Mouse (Mus musculus) embryonic stem cell, embryonic (primary cell): ENCODE measurements at regions not wholly inside any gene's neighbourhood (a gene's known extent, or its start where the extent isn't known, plus 50 kb on each side); places are given as distances from the start of the nearest gene placed in this dataset.

Experiments used
- CTCF ChIA-PET, 4 experiments: fragments of 300-600 bp in 2 of 4; fragments of 350-600 bp in 2 of 4; sonication (Branson Sonifier 250); formaldehyde crosslinking; loops; one replicate each; lab custom pipeline; 2022; ENCODE audit warnings: inconsistent platforms in 2 of 4; lab: Charles Lee
- POLR2A ChIA-PET, 4 experiments: fragments of 300-600 bp in 2 of 4; fragments of 350-600 bp in 2 of 4; sonication (Branson Sonifier 250); formaldehyde crosslinking; loops; one replicate each; lab custom pipeline; 2022; ENCODE audit warnings: antibody characterized with exemption in 4 of 4, inconsistent platforms in 1 of 4; lab: Charles Lee

GRCm38 (mm10) chr13:52371986-52372385 lies 159.1 kb downstream of the Diras2 start:
- CTCF ChIA-PET: interaction anchor here in 1 of 4 experiments (1.2 kb wide), 1 partner anchor 90 kb away, joined by 3 read pairs; no protein-coding TSS in a partner anchor

DNA sequence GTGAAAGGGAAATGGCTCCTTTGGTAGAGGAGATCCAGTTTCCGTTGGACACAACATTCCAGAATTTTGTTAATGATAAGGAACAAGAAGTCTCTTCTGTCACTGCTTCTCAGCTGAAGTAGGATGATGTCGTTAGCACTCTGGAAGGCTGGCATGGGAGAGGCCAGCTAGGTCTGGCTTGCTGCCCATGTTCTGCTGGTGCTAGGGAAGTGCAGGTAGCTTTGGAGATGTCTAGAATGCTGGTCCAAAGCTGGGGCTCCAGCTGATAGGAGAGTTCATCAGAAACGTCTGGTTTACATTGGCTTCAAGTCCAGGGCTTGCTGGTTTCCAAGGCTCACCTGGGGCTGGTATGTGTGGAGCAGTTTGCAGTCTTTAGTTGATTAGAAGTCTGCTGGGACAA lies 156.3 kb downstream of the Diras2 start:
- CTCF ChIA-PET: no interaction called here

More at GRCm38 (mm10) chr13:52371986-52372385, 159.1 kb downstream of the Diras2 start:
- POLR2A ChIA-PET: no interaction called here

GRCm38 (mm10) chr13:52378236-52378635 lies 152.8 kb downstream of the Diras2 start:
- POLR2A ChIA-PET: interaction anchor here in 2 of 4 experiments (0.8 to 1.7 kb wide), 3 partner anchors 12 to 77 kb away, joined by 3 to 5 read pairs (median 3); no protein-coding TSS in a partner anchor
- CTCF ChIA-PET: interaction anchor here in 1 of 4 experiments (0.6 to 0.7 kb wide), 2 partner anchors 124 to 152 kb away, joined by 3 to 5 read pairs; no protein-coding TSS in a partner anchor

More for the DNA sequence above, 156.3 kb downstream of the Diras2 start:
- POLR2A ChIA-PET: interaction anchor here in 1 of 4 experiments (1.9 kb wide), 1 partner anchor 19 kb away, joined by 7 read pairs; no protein-coding TSS in a partner anchor

GRCm38 (mm10) chr13:52389271-52389670 lies 141.8 kb downstream of the Diras2 start:
- CTCF ChIA-PET: no interaction called here
- POLR2A ChIA-PET: interaction anchor here in 2 of 4 experiments (1.2 to 1.4 kb wide), 3 partner anchors 7 to 13 kb away, joined by 3 to 5 read pairs (median 3); no protein-coding TSS in a partner anchor

GRCm38 (mm10) chr13:52395786-52396185 lies 135.3 kb downstream of the Diras2 start:
- CTCF ChIA-PET: no interaction called here
- POLR2A ChIA-PET: interaction anchor here in 1 of 4 experiments (1.1 kb wide), 1 partner anchor 66 kb away, joined by 3 read pairs; no protein-coding TSS in a partner anchor

- ChIA-PET POLR2A (no interaction called here), CTCF (no interaction called here)
These were observed 132.7 kb downstream of the Diras2 start for GRCm38 (mm10) chr13:52398344-52398743.

DNA sequence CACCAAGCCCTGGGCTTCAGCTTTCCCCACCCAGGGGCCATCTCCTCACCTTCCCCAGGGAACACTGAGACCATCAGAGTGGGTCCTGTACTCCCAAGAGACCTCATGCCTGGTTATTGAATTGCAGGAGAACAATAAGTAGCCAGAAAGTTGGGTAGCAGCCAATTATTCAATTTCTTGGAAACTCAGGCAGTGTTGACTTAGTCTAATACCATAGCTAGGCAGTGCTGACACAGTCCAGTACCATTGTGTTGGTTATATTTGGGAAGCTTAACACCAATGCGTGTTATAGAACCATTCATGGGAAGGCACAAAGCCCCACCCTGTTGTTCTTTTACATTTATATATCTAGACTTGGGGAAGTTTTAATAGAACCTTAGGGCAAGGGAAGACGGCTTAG lies 131.9 kb downstream of the Diras2 start:
- CTCF ChIA-PET: no interaction called here
- POLR2A ChIA-PET: no interaction called here

DNA sequence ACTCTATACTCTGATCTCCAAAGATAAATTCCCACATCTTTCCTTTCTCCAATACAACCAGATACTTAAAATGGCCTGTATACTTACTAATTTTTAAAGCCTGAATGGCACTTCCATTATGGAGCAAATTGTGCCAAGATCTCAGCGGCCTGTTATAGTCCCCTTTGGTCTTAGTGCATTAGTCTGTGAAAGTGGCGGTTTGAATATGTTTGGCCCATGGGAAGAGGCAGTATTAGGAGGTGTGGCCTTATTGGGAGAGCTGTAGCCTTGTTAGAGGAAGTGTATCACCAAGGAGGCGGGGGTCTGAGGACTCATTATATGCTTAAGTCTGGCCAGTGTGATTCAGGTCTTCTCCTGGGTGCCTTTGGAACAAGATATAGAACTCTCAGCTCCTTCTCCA lies 127.3 kb downstream of the Diras2 start:
- CTCF ChIA-PET: interaction anchor here in 1 of 4 experiments (0.6 kb wide), 1 partner anchor 248 kb away, joined by 6 read pairs; no protein-coding TSS in a partner anchor
- POLR2A ChIA-PET: no interaction called here

DNA sequence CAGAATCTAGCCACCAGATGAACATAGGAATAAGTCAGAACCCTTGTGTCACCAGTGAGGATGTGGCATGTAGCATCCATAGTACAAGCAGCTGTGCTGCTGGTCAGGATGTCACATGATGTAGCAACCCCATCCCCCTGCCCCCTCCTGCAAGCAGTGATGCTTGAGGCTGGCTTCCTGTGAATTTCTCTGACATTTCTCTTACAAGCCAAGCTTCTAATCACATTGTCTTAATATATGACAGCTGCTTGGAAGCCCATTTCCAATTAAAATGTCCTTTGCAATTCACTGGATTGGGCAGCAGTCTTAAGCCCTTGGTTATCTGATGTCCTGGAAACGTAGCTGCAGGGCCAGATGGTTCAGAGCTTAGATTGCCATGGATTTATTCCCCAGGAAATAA lies 114.8 kb downstream of the Diras2 start:
- ChIA-PET POLR2A (no interaction called here), CTCF (no interaction called here)

DNA sequence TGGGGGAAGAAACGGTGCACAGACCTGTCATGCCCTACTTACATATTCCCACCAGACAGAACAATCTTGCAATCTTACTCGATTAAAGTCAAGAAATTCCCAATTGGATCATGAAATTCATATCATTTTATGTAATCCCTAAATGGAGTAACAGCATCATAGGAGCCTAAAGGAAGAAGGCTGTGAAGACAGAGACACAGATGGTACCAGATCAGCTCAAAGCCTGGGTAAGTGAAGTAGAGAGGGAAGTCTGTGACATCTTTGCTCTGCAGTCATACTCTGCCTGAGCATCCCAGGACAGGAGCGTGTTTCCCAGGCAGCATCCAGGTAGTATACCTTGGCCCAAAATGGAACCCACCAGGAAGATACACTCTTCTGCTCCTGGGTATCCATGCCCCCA lies 108.6 kb downstream of the Diras2 start:
- POLR2A ChIA-PET: interaction anchor here in 1 of 4 experiments (0.6 kb wide), 1 partner anchor 140 kb away, joined by 3 read pairs; no protein-coding TSS in a partner anchor
- CTCF ChIA-PET: no interaction called here

- POLR2A ChIA-PET: interaction anchor here in 1 of 4 experiments (0.8 kb wide), 1 partner anchor 122 kb away, joined by 3 read pairs; no protein-coding TSS in a partner anchor
- CTCF ChIA-PET: no interaction called here
These were observed 102.6 kb downstream of the Diras2 start for GRCm38 (mm10) chr13:52428527-52428926.

- ChIA-PET POLR2A (interaction anchor here in 1 of 4 experiments (0.6 kb wide), 1 partner anchor 113 kb away, joined by 3 read pairs; no protein-coding TSS in a partner anchor), CTCF (interaction anchor here in 1 of 4 experiments (0.6 kb wide), 1 partner anchor 35 kb away, joined by 4 read pairs; no protein-coding TSS in a partner anchor)
These were observed 94.3 kb downstream of the Diras2 start for GRCm38 (mm10) chr13:52436756-52437155.

GRCm38 (mm10) chr13:52445513-52445912 lies 85.6 kb downstream of the Diras2 start:
- ChIA-PET CTCF (interaction anchor here in 1 of 4 experiments (0.6 kb wide), 1 partner anchor 395 kb away, joined by 3 read pairs; no protein-coding TSS in a partner anchor), POLR2A (interaction anchor here in 3 of 4 experiments (0.6 to 1.4 kb wide), 8 partner anchors 10 to 238 kb away, joined by 3 to 5 read pairs (median 3); no protein-coding TSS in a partner anchor)

GRCm38 (mm10) chr13:52448902-52449301 lies 82.2 kb downstream of the Diras2 start:
- POLR2A ChIA-PET: no interaction called here
- CTCF ChIA-PET: interaction anchor here in 3 of 4 experiments (0.5 to 1.2 kb wide), 4 partner anchors 196 to 604 kb away, joined by 3 to 4 read pairs (median 3); no protein-coding TSS in a partner anchor

DNA sequence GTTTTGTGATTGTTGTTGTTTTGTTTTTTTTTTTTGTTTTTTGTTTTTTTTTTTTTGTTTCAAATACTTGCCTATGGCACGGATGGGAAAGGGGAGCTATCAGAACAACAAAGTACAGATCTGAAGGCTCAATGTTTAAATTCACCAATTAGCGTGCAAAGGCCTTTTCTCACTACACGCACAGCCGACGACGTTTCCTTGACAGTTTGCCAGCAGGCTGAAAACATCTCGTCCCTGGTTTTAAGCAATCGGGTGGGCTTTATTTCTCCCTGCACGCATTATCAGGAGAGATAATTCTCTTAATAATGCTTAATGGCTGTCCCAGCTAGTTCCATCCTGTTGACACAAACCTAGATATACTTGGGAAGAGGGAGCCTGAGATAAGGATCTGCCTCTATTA lies 79.6 kb downstream of the Diras2 start:
- ChIA-PET CTCF (interaction anchor here in 3 of 4 experiments (0.5 to 1.5 kb wide), 6 partner anchors 85 to 523 kb away, joined by 3 to 7 read pairs (median 4); no protein-coding TSS in a partner anchor), POLR2A (interaction anchor here in 1 of 4 experiments (0.7 kb wide), 1 partner anchor 61 kb away, joined by 3 read pairs; no protein-coding TSS in a partner anchor)

DNA sequence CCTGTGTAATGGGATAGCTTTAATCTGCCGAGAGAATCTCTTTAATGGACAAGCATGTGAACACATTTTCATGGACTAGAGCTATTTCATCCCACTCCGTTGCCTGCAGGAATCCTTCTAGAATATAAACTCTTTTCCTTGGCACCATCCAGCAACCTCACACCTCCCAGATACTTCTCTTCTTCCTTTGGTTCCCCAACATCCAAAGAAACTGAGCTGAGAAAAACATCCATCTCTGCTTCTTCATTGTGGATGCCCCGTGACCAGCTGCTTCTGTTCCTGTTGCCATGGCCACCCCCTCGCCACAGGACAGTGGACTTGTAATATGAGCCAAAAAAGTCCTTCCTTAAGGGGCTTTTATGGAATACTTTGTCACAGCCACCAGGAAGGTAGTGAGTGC lies 78.8 kb downstream of the Diras2 start:
- POLR2A ChIA-PET: interaction anchor here in 1 of 4 experiments (0.6 kb wide), 1 partner anchor 40 kb away, joined by 4 read pairs; no protein-coding TSS in a partner anchor
- CTCF ChIA-PET: interaction anchor here in 2 of 4 experiments (0.5 to 1.5 kb wide), 3 partner anchors 84 to 199 kb away, joined by 3 to 4 read pairs (median 3); no protein-coding TSS in a partner anchor
